Mouse (Mus musculus) midbrain, embryonic 14.5 days (tissue): Measurements from ENCODE around the gene Bcat2. TPM values are rescaled to one million over a fixed set of nuclear protein-coding genes. Genes with fewer than 3 reads are reported as not detected.

ENCODE experiments used
- ATAC-seq: fragments of 200-750 bp; cut with Nextera tagmentation; 2 replicates; pipeline ENCODE4 v1.8.0; 2017; ENCODE audit warnings: moderate number of reproducible peaks, moderate library complexity; ENCODE audit not compliant: low FRiP score, low TSS enrichment
- DNase-seq: peaks from one replicate; pipeline ENCODE4 v3.0.0-alpha.2; 2015
- H3K27ac ChIP-seq: fragments of 300-500 bp; sonication (generic); replicated peaks from 2 replicates; pipeline ENCODE4 v1.5.1; 2014; ENCODE audit warnings: mild to moderate bottlenecking, low read depth, low read length, moderate library complexity
- H3K27me3 ChIP-seq: fragments of 300-500 bp; sonication (generic); 2 replicates; pipeline ENCODE4 v1.6.1; 2014; ENCODE audit warnings: low read length, control low read depth, mixed read lengths; ENCODE audit not compliant: control insufficient read depth, insufficient read depth
- H3K36me3 ChIP-seq: fragments of 300-500 bp; sonication (generic); 2 replicates; pipeline ENCODE4 v1.6.1; 2014; ENCODE audit warnings: low read length, control low read depth; ENCODE audit not compliant: control insufficient read depth, insufficient read depth
- H3K4me1 ChIP-seq: fragments of 300-500 bp; sonication (generic); 2 replicates; pipeline ENCODE4 v1.6.1; 2014; ENCODE audit warnings: mild to moderate bottlenecking, antibody characterized with exemption, low read length, control low read depth; ENCODE audit not compliant: control insufficient read depth, insufficient read depth
- H3K4me2 ChIP-seq: fragments of 300-500 bp; sonication (generic); 2 replicates; pipeline ENCODE4 v1.6.1; 2014; ENCODE audit warnings: mild to moderate bottlenecking, low read length, moderate library complexity
- H3K4me3 ChIP-seq: fragments of 300-500 bp; sonication (generic); replicated peaks from 2 replicates; pipeline ENCODE4 v1.5.1; 2014; ENCODE audit warnings: low read depth, low read length
- H3K9ac ChIP-seq: fragments of 300-500 bp; sonication (generic); replicated peaks from 2 replicates; pipeline ENCODE4 v1.6.1; 2014; ENCODE audit warnings: mild to moderate bottlenecking, low read length, moderate library complexity
- H3K9me3 ChIP-seq: fragments of 300-500 bp; sonication (generic); 2 replicates; pipeline ENCODE4 v1.6.1; 2016; ENCODE audit warnings: low read length, control low read depth, mixed read lengths; ENCODE audit not compliant: control insufficient read depth
- whole genome bisulfite sequencing: fragments of 180-500 bp; shearing (Covaris S2); extraction: QIAGEN DNeasy Blood & Tissue Kit; methylation state at CpG from one replicate; pipeline ENCODE4 v1.1.7; 2014; 5-methylcytosine and 5-hydroxymethylcytosine counted together
- polyA plus RNA-seq: library from polyadenylated mRNA; unstranded; fragments of >200 nt; fragmentation: Nextera tagmentation; extraction: Ambion mirVana; gene quantifications from 2 replicates; pipeline ENCODE4 v1.2.1, GENCODE M21; 2014

Gene Bcat2
- polyA plus RNA-seq, 1 experiment from 2014 or later = 14.9 TPM

DNA sequence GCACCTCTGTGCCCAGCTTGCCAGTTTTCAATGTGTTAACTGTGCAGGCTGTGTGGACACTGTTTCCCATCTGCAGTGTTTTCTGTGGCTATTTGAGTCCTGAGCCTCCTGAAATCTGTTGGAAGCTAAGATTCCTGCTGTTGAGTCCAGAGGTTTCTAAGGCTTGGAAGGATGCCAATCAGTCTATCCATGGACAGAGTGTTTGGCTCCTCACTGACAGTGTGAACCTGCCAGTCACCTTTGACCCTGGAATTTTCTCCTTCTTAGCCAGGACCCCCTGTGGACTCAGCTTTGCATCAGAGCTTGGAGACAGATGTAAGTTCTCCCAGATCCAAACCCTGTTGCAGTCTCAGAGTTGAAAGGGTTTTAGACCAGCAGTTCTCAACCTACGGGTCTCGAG is 29.7 kb upstream of the Bcat2 start:
- Histone ChIP-seq H3K4me3 (no peak overlapping the region), H3K4me1 (peaks cover 6% of the 10 kb centered on the region; the same call in 1 of the 2 replicates), H3K27me3 (no peaks in the 10 kb centered on the region), H3K4me2 (no peak overlapping the region), H3K36me3 (no peaks in the 10 kb centered on the region), H3K9me3 (no peaks in the 10 kb centered on the region), H3K9ac (no peak overlapping the region), H3K27ac (no peak overlapping the region)
- no peak for DNase-seq
- 71% methylated on average over 2 of the region's 2 CpGs for WGBS
- ATAC-seq = no peak

DNA sequence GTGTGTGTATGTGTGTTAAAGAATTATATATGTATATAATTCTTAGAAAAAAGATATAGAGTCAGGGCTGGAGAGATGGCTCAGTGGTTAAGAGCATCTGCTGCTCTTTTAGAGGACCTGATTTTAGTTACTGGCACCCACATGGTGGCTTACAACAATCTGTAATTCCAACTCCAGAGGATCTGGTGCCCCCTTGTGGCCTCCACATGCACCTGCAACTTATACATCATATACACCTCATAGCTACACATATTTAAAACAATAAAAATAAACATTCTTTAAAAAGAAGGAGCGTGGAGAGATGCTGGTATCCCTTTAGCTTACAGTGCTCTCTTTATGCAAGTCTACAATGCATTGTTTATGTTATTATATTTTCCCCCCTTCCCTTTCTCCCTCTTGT is 25.4 kb upstream of the Bcat2 start:
- Histone ChIP-seq H3K27ac (no peak overlapping the region), H3K9me3 (no peaks in the 10 kb centered on the region), H3K27me3 (no peaks in the 10 kb centered on the region), H3K4me3 (no peak overlapping the region), H3K4me2 (no peak overlapping the region), H3K4me1 (no peaks in the 10 kb centered on the region), H3K9ac (no peak overlapping the region), H3K36me3 (no peaks in the 10 kb centered on the region)
- WGBS = 88% methylated on average over 1 of the region's 1 CpGs
- ATAC-seq (no peak), DNase-seq (no peak)

DNA sequence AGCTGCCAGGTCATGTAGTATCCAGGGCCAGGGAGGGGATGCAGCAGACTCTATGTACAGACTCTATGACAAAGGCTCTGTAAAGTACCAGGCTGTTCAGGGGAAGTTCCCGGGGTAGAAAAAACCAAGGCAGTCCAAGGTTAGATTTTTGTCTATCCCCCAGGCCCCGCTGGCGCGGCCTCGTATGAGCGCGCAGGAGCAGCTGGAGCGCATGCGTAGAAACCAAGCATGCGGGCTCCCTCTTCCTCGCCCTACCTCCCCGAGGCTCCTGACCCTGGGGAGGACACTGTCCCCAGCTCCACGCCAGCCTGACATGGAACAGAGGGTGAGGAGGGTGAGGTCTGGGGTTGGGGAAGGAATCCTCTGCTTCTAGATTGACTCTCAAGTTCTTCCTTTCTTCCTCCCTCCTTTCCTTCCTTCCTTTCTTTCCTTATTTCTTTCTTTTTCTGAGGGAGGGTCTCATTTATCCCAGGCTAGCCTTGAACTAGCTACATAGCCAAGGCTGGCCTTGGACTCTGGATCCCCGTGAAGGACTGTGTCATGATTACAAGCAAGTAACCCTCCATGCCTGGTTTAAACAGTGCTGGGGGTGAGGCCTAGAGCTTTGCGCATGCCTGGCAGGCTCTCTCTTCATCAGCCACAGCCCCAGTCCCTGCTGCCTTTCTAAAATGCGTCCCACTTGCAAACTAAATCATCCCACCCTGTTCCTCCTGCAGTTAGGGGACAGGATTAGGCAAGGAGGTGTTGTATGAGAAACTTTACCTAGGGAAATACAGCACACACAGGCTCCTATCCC is 20.1 kb upstream of the Bcat2 start:
- Histone ChIP-seq H3K4me1 (no peaks in the 10 kb centered on the region), H3K27ac (no peak overlapping the region), H3K4me3 (no peak overlapping the region), H3K9me3 (no peaks in the 10 kb centered on the region), H3K36me3 (no peaks in the 10 kb centered on the region), H3K27me3 (no peaks in the 10 kb centered on the region), H3K9ac (no peak overlapping the region), H3K4me2 (no peak overlapping the region)
- ATAC-seq (no peak), DNase-seq (no peak)
- WGBS = 88% methylated on average over 16 of the region's 16 CpGs

DNA sequence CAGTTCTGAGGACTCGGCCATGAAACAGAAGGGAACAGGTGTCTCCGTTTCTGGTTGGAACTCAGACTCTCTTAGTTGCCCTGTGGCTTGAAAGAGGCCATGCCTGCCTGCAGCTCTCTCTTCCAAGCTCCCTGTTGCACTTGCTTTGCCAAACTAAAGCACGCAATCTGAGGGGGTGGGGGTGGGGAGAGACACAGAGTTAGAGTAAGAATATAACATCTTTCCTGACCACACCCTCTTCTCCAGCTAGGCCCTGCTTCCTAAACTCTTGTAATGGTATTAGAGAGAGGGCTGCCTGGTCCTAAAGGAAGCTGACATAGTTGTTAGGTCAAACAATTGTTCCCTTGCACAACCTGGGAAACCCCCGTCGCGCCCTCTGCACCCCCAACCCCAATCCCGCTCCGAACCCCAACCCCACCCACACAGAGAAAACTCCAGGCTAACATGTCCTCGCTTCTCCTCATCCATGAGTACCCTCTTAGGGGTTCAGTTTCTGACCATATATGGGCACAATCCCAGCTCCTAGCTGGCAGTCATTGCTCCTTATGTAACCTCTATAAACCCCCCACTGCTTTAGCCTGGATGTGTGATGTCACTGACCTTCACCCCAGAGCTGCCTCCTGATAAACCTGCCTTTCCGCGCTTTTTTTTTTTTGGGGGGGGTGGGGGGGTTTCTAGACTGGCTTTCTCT is 19.0 kb upstream of the Bcat2 start:
- Histone ChIP-seq H3K36me3 (no peaks in the 10 kb centered on the region), H3K4me1 (no peaks in the 10 kb centered on the region), H3K27me3 (no peaks in the 10 kb centered on the region), H3K4me2 (no peak overlapping the region), H3K4me3 (no peak overlapping the region), H3K9me3 (no peaks in the 10 kb centered on the region), H3K9ac (no peak overlapping the region), H3K27ac (no peak overlapping the region)
- WGBS = 78% methylated on average over 11 of the region's 11 CpGs
- DNase-seq (no peak), ATAC-seq (no peak)

DNA sequence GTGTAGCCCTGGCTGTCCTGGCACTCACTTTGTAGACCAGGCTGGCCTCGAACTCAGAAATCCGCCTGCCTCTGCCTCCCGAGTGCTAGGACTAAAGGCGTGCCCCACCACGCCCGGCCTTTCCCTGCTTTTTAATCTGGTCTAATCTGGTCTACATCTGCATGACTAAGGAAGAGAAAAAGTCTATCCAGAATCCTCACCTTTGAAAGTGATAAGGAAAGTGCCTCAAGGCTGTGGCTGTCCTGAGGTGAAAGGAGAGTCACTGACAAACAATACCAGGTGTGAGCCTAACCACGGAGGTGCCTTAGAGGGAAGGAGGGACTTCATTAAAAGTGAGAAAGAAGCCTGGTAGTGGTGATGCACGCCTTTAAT is 18.5 kb upstream of the Bcat2 start:
- Histone ChIP-seq H3K4me1 (no peaks in the 10 kb centered on the region), H3K4me2 (no peak overlapping the region), H3K9ac (no peak overlapping the region), H3K27me3 (no peaks in the 10 kb centered on the region), H3K36me3 (no peaks in the 10 kb centered on the region), H3K4me3 (no peak overlapping the region), H3K9me3 (no peaks in the 10 kb centered on the region), H3K27ac (no peak overlapping the region)
- 83% methylated on average over 8 of the region's 8 CpGs for WGBS
- DNase-seq = no peak
- no peak for ATAC-seq

DNA sequence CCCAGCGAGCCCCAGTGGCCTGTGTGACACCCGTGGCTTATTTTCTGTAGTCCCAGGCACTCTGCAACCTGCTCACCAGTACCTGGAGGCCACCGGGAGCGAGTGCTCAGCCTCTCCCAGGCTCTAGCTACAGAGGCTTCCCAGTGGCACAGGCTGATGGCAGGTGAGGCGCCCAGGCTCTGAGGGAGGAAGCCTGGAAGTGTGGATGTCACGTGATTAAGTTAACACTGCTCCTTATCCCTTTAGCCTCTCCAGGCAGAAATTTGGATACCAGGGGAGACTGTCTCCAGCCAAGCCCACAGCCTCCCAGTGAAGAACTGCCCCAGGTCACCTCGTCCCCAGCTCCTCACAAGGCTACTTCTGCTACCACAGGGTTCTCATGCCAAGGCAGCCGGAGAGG is 16.4 kb upstream of the Bcat2 start:
- no peak for ATAC-seq
- DNase-seq = no peak
- WGBS = 75% methylated on average over 8 of the region's 8 CpGs
- Histone ChIP-seq H3K27me3 (no peaks in the 10 kb centered on the region), H3K27ac (no peak overlapping the region), H3K36me3 (no peaks in the 10 kb centered on the region), H3K9ac (no peak overlapping the region), H3K9me3 (no peaks in the 10 kb centered on the region), H3K4me2 (no peak overlapping the region), H3K4me1 (no peaks in the 10 kb centered on the region), H3K4me3 (no peak overlapping the region)

DNA sequence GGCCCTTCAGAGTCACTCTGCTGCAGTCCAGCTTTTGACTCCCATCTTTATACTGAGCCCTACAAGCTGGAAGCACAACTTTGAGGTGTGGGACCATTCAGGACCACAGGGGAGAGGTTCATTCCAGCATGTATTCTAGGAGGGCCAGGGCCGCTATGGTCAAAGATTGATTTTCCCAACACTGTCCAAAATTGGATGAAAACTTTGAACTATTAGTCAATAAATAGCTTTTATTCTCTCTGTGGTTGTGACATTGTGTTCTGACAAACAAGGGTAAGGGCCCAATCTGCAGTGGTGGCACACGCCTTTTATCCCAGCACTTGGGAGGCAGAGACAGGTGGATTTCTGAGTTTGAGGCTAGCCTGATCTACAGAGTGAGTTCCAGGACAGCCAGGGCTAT is 16.0 kb upstream of the Bcat2 start:
- Histone ChIP-seq H3K4me3 (no peak overlapping the region), H3K9me3 (no peaks in the 10 kb centered on the region), H3K4me2 (no peak overlapping the region), H3K27ac (no peak overlapping the region), H3K27me3 (no peaks in the 10 kb centered on the region), H3K4me1 (no peaks in the 10 kb centered on the region), H3K36me3 (no peaks in the 10 kb centered on the region), H3K9ac (no peak overlapping the region)
- ATAC-seq (no peak), DNase-seq (no peak)
- WGBS = 93% methylated on average over 2 of the region's 2 CpGs

DNA sequence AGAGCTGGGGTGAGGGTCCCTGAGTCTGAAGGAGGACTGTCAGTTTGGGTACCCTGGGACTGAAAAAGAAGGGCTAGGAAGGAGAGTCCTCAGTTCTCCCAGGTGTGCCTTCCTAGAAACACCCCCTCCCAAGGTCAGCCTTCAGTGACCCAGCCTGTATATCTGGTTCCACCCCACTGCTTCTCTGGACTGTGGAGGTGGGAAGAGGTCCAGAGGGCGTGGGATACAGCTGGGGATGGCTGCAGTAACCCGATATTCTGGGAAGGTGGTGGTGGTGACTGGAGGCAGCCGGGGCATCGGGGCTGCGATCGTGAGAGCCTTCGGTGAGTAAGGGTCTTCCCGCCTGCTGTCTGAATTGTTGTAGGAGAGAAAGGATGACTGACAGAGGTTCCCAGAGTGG is 15.2 kb upstream of the Bcat2 start, which contains the start of gene Hsd17b14:
Gene Hsd17b14 (plus strand): TSS at position 150 of the 400 bp plus-strand sequence.
- no peak within 1 kb of the TSS for H3K27ac ChIP-seq
- H3K4me2 ChIP-seq = no peak within 1 kb of the TSS
- no peaks in the 10 kb centered on the region for H3K36me3 ChIP-seq
- no peak within 1 kb of the TSS for H3K4me3 ChIP-seq
- no peaks in the 10 kb centered on the region for H3K9me3 ChIP-seq
- 37% methylated on average over 8 of the region's 8 CpGs for WGBS
- no peak within 1 kb of the TSS for H3K9ac ChIP-seq
- ATAC-seq = no peak
- H3K27me3 ChIP-seq = no peaks in the 10 kb centered on the region
- DNase-seq = no peak
- no peaks in the 10 kb centered on the region for H3K4me1 ChIP-seq

DNA sequence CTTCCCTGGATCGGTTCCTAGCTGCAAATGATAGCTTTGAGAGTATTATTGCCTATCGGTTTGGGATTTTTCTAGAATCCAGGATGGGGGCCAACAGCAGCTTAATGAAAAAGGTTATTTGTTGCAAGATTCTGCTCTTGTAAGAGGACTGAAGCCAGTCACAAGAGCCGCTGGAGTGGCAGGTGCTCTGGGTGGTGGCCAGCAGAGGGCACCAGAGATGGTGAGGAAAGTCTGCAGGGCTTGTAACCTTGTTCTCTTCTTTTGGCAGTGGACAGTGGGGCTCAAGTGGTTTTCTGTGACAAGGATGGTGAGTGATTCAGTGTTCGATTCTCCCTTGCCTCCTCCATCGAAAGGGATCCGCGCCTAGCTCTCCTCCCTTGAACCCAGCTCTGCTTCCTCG is 14.2 kb upstream of the Bcat2 start:
- H3K9ac ChIP-seq = no peak overlapping the region
- H3K4me2 ChIP-seq = no peak overlapping the region
- WGBS = 33% methylated on average over 8 of the region's 8 CpGs

More for the DNA sequence above, 14.2 kb upstream of the Bcat2 start:
- Histone ChIP-seq H3K27ac (no peak overlapping the region), H3K9me3 (no peaks in the 10 kb centered on the region), H3K27me3 (no peaks in the 10 kb centered on the region; the same call in 1 of the 2 replicates), H3K4me3 (no peak overlapping the region), H3K4me1 (no peaks in the 10 kb centered on the region), H3K36me3 (no peaks in the 10 kb centered on the region)
- ATAC-seq (no peak), DNase-seq (peak; percentile 85)
